Mouse (Mus musculus) stomach, embryonic 14.5 days (tissue): ENCODE data around the gene Slc23a2. TPM values are rescaled to one million over a fixed set of nuclear protein-coding genes. Genes with fewer than 3 reads are reported as not detected.

Source experiments
- ATAC-seq: fragments of 200-750 bp; cut with Nextera tagmentation; 2 replicates; pipeline ENCODE4 v1.8.0; 2017; ENCODE audit warnings: low read depth, moderate TSS enrichment; ENCODE audit not compliant: insufficient number of reproducible peaks, insufficient read depth, low FRiP score
- H3K27ac ChIP-seq: fragments of 300-500 bp; sonication (generic); 2 replicates; pipeline ENCODE4 v1.5.1; 2014; ENCODE audit warnings: mild to moderate bottlenecking, low read length, moderate library complexity, mixed read lengths
- H3K27me3 ChIP-seq: fragments of 300-500 bp; sonication (generic); 2 replicates; pipeline ENCODE4 v1.6.1; 2014; ENCODE audit warnings: low read length, control low read depth, mixed read lengths; ENCODE audit not compliant: control insufficient read depth, insufficient read depth
- H3K36me3 ChIP-seq: fragments of 300-500 bp; sonication (generic); 2 replicates; pipeline ENCODE4 v1.6.1; 2014; ENCODE audit warnings: mild to moderate bottlenecking, control low read depth, low read length, moderate library complexity, mixed read lengths; ENCODE audit not compliant: control insufficient read depth, insufficient read depth
- H3K4me1 ChIP-seq: fragments of 300-500 bp; sonication (generic); 2 replicates; pipeline ENCODE4 v1.6.1; 2014; ENCODE audit warnings: low read length, control low read depth, mixed read lengths; ENCODE audit not compliant: control insufficient read depth, insufficient read depth
- H3K4me2 ChIP-seq: fragments of 300-500 bp; sonication (generic); replicated peaks from 2 replicates; pipeline ENCODE4 v1.6.1; 2014; ENCODE audit warnings: low read depth, low read length, control low read depth
- H3K4me3 ChIP-seq: fragments of 300-500 bp; sonication (generic); 2 replicates; pipeline ENCODE4 v1.5.1; 2014; ENCODE audit warnings: low read depth, low read length, control low read depth
- H3K9ac ChIP-seq: fragments of 300-500 bp; sonication (generic); replicated peaks from 2 replicates; pipeline ENCODE4 v1.6.1; 2014; ENCODE audit warnings: low read depth, mild to moderate bottlenecking, control low read depth, low read length, moderate library complexity, mixed read lengths
- H3K9me3 ChIP-seq: fragments of 300-500 bp; sonication (generic); 2 replicates; pipeline ENCODE4 v1.6.1; 2016; ENCODE audit warnings: low read depth, low read length, control low read depth; ENCODE audit not compliant: control insufficient read depth
- WGBS: fragments of 180-500 bp; shearing (Covaris S2); extraction: QIAGEN DNeasy Blood & Tissue Kit; methylation state at CpG from one replicate; pipeline ENCODE4 v1.1.7; 2014; 5-methylcytosine and 5-hydroxymethylcytosine counted together
- polyA plus RNA-seq: library from polyadenylated mRNA; unstranded; fragments of >200 nt; fragmentation: Nextera tagmentation; extraction: Ambion mirVana; gene quantifications from 2 replicates; pipeline ENCODE4 v1.2.1, GENCODE M21; 2014

Gene Slc23a2
- polyA plus RNA-seq, 1 experiment from 2014 or later, result 12.4 TPM

DNA sequence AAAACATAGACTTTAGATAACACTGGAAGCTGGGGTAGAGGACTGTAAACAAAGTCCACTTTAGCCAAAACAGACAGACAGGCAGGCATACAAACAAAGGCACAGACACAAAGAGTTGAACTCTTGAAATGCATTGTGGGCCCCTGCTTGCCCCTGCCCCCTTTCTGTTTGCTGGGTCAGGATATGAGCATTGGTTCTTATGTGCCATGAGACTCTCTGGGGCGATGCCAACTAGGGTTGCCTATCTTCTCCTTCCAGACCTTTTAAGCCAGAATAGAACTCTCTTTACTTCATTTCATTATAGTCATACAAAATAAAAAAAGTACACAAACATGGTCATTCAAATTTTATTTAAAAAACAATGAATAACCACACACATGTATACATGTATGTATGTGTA lies 51.6 kb downstream of the Slc23a2 start:
- H3K27me3 ChIP-seq, result no peaks in the 10 kb centered on the region
- no peak overlapping the region for H3K9ac ChIP-seq
- no peak overlapping the region for H3K4me3 ChIP-seq
- H3K4me2 ChIP-seq, result no peak overlapping the region
- WGBS, result 88% methylated on average over 1 of the region's 1 CpGs
- no peaks in the 10 kb centered on the region for H3K4me1 ChIP-seq
- ATAC-seq, result no peak
- H3K9me3 ChIP-seq, result no peaks in the 10 kb centered on the region
- H3K36me3 ChIP-seq, result no peaks in the 10 kb centered on the region
- H3K27ac ChIP-seq, result no peak overlapping the region

DNA sequence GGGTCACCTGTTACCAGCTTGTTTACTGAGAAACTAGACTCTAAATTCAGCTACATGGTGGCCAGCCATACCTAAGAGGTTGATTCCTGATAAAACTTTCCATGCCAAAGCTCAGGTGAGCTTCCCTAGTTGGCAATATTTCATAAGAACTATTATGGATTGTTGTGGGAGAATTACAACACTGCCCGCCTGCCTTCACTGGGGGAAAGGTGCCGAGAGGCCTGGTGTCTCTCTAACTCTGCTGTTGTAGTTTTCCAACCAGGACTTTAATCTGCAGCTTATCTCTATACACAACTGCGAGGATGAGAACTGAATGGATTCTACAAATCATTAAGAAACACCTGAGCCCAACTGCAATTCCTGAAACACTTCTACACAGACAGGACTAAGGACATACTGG lies 52.2 kb downstream of the Slc23a2 start:
- no peaks in the 10 kb centered on the region for H3K36me3 ChIP-seq
- no peaks in the 10 kb centered on the region for H3K9me3 ChIP-seq
- H3K27ac ChIP-seq, result no peak overlapping the region

DNA sequence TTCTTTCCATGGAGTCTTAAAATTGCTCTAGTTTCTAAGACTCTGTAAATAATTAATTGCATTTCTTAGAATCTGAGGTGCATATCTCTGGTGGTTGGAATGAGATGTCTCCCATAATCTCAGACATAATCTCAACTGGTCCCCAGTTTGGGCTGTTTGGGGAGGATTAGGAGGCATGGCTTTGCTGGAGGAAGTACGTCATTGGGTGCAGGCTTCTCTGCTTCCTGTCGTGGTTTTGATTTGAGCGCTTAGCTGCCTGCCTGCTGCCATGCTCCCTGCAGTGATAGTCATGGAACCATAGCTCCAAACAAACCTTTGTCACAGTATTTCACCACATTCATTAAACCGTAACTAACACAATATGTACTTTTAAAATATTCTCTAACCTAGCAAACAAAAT lies 53.2 kb downstream of the Slc23a2 start:
- no peak overlapping the region for H3K9ac ChIP-seq
- H3K27me3 ChIP-seq, result no peaks in the 10 kb centered on the region
- no peaks in the 10 kb centered on the region for H3K9me3 ChIP-seq
- H3K4me3 ChIP-seq, result no peak overlapping the region
- no peak overlapping the region for H3K4me2 ChIP-seq
- H3K36me3 ChIP-seq, result no peaks in the 10 kb centered on the region; the same call in 1 of the 2 replicates
- ATAC-seq, result no peak
- no peaks in the 10 kb centered on the region for H3K4me1 ChIP-seq
- no peak overlapping the region for H3K27ac ChIP-seq
- 75% methylated on average over 4 of the region's 4 CpGs for WGBS

More for the DNA sequence above, 52.2 kb downstream of the Slc23a2 start:
- 71% methylated on average over 3 of the region's 3 CpGs for WGBS
- H3K4me2 ChIP-seq, result no peak overlapping the region
- no peak overlapping the region for H3K9ac ChIP-seq
- no peak for ATAC-seq
- no peaks in the 10 kb centered on the region for H3K27me3 ChIP-seq
- no peaks in the 10 kb centered on the region for H3K4me1 ChIP-seq
- no peak overlapping the region for H3K4me3 ChIP-seq

DNA sequence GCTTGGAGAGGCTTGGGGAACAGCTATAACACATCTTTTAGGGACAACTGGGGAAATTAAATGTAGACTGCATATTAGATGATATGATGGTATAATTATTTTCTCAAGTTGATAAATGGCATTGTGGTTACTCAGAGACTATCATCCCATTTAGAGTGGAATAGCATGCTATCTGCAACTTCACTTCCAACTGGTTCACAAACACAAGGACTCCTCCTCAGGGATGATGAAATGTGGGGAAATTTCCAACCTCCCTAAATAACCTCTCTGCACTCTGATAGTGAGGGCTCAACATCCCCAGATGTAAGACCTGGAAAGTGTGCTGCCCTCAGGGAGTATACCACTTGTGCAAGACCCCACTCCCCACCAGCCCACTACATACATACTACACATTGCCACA lies 60.1 kb downstream of the Slc23a2 start:
- H3K27ac ChIP-seq, result no peak overlapping the region
- H3K9me3 ChIP-seq, result no peaks in the 10 kb centered on the region
- H3K4me2 ChIP-seq, result no peak overlapping the region
- no peaks in the 10 kb centered on the region for H3K27me3 ChIP-seq
- no peak overlapping the region for H3K4me3 ChIP-seq
- no peak overlapping the region for H3K9ac ChIP-seq
- no peaks in the 10 kb centered on the region for H3K4me1 ChIP-seq
- no peak for ATAC-seq
- H3K36me3 ChIP-seq, result no peaks in the 10 kb centered on the region; the same call in 1 of the 2 replicates

DNA sequence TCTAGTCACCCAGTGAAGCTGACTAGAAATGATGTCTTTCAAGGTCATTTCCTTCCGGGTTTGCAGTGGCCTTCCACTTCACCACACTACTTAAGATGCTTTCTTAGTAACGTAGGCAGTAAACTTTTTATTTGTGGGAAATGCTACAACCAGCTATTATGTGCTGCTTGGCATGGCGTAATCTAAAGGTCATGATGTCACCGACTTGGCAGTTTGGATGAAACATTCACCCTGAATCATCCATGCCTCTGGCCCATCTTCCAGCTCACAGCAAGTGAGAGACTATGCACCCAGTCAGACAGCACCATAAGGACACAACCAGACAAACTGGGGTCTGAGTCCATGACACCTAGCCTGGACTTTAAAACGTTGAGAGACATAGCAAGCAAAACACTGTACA lies 60.5 kb downstream of the Slc23a2 start:
- H3K9me3 ChIP-seq, result no peaks in the 10 kb centered on the region
- H3K4me3 ChIP-seq, result no peak overlapping the region
- no peak for ATAC-seq
- H3K36me3 ChIP-seq, result no peaks in the 10 kb centered on the region; the same call in 1 of the 2 replicates
- H3K27ac ChIP-seq, result no peak overlapping the region
- no peaks in the 10 kb centered on the region for H3K4me1 ChIP-seq
- H3K9ac ChIP-seq, result no peak overlapping the region
- H3K27me3 ChIP-seq, result no peaks in the 10 kb centered on the region
- 90% methylated on average over 5 of the region's 5 CpGs for WGBS
- H3K4me2 ChIP-seq, result no peak overlapping the region

DNA sequence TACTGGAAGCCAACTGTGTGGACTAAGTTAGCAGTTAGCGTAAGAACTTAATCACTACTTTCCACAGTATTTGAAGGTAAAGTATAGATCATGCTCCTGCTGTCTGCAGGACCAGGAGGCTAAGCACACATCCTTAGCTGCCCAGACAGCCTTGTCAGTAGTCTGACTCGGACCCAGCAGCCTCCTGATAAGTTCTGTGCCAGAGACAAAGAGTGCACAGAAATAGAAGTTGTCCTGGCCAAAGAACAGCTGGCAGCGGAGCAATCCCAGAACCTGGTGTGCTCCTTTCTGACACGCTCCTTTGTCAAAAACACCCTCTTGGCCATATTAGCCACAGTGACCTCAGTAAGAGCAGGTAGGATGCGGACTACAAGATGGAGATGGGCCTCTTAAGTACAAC lies 65.8 kb downstream of the Slc23a2 start:
- Histone ChIP-seq H3K4me2 (no peak overlapping the region), H3K4me1 (no peaks in the 10 kb centered on the region), H3K4me3 (no peak overlapping the region), H3K27me3 (no peaks in the 10 kb centered on the region), H3K9me3 (no peaks in the 10 kb centered on the region), H3K36me3 (peaks cover 7% of the 10 kb centered on the region; the same call in 1 of the 2 replicates), H3K27ac (no peak overlapping the region), H3K9ac (no peak overlapping the region)
- 81% methylated on average over 5 of the region's 5 CpGs for WGBS
- no peak for ATAC-seq

DNA sequence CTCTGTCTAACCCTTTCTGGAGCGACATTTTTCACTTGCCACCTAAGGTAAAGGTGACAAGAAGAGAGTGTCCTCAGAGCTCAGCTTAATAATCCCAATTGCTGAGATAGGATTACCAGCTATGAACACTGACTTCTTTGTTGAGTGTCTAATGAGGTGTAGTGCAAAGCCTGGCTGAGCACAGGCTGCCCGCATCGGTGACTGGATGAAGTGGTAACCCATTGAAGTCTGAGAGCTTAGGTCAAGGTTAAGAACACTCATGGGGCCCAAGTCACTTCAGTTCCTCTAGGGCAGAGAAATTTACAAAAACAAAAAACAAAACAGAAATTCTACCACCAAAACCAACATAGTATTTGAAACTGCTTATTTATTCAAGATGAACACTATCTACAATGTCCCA lies 71.9 kb downstream of the Slc23a2 start:
- Histone ChIP-seq H3K4me3 (no peak overlapping the region), H3K9me3 (no peaks in the 10 kb centered on the region), H3K36me3 (peaks cover 13% of the 10 kb centered on the region), H3K27ac (no peak overlapping the region), H3K27me3 (no peaks in the 10 kb centered on the region), H3K4me1 (no peaks in the 10 kb centered on the region), H3K4me2 (no peak overlapping the region), H3K9ac (no peak overlapping the region)
- 88% methylated on average over 3 of the region's 3 CpGs for WGBS
- no peak for ATAC-seq

DNA sequence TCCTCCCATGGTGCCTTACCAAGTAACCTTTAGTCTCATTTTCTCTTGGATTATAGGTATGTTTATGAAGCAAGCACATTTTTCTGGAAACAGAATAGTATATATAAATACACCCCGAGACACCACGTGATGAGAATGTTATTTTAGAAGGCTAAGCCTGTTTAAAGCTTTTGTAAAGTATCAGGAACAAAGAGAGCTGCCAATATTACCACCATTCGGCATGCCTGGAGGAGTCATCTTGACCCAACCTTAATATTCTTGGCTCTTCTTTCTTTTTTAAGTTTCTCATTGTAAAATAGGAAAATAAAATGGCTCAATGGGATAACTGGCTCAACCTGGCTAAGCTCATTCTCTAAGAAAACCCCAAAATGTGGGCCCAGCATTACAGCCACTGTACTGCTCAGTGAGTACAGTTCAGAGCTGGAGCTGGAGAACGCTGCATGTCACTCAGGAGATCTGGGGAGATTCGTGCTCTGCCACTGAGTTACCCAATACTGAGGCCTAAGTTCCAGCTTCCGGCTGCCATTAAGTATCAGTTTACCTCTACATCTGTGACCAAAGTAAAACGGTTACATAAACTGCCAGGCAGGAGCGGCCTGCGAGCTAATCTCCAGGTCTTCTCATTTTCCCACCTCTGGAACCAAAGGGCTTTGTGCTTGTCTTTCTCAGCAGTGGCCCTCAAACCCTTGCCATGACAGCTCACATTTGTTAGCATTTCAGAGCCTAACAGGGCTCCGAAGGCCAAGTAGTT lies 74.7 kb downstream of the Slc23a2 start:
- Histone ChIP-seq H3K9ac (no peak overlapping the region), H3K4me3 (no peak overlapping the region), H3K4me1 (no peaks in the 10 kb centered on the region), H3K27me3 (no peaks in the 10 kb centered on the region), H3K9me3 (no peaks in the 10 kb centered on the region), H3K36me3 (peaks cover 10% of the 10 kb centered on the region), H3K4me2 (no peak overlapping the region), H3K27ac (no peak overlapping the region)
- WGBS, result 78% methylated on average over 10 of the region's 10 CpGs
- no peak for ATAC-seq
